Mouse (Mus musculus): ENCODE results near the gene Nol12. TPM values are rescaled to one million over a fixed set of nuclear protein-coding genes. Genes with fewer than 3 reads are reported as not detected.

The Nol12 gene
- polyA plus RNA-seq, 1 experiment from 2014 or later: 47.4 TPM

DNA sequence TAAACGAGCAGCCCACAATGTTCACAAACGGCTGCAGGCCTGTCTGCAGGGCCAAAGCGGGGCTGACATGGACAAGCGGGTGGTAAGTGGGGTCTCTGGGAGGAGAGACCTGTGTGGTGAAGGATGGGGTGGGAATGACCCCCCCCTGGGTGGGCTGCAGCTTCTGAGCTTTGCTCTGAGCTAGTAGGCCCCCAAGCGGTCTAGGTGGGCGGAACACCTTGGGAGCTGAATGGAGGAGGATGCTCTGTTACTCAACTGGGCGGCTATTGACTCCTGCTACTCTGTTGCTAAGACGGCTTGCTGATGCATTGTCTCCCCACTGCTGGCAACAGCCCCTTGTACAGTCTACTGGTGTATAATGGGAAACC, 33.3 kb upstream of the Nol12 start:
- Histone ChIP-seq H3K4me1 (peaks cover 45% of the 10 kb centered on the region), H3K4me2 (peak overlapping the region; percentile 83), H3K4me3 (replicated peaks) (peak overlapping the region; percentile 86), H3K9ac (0 out of 2 replicates have a peak overlapping the region, but pooled peaks have one; percentile 84), H3K27ac (peak overlapping the region; percentile 84), H3K27me3 (replicated peaks) (no peaks in the 10 kb centered on the region), H3K9me3 (no peaks in the 10 kb centered on the region), H3K36me3 (peaks cover 25% of the 10 kb centered on the region)
- WGBS: 38% methylated on average over 8 of the region's 8 CpGs
- ATAC-seq (ENCODE audit: insufficient read depth, low FRiP score, low read depth): no peak

GRCm38 (mm10) chr15:78903243-78903642, 31.5 kb upstream of the Nol12 start:
- peaks cover 40% of the 10 kb centered on the region for H3K36me3 ChIP-seq
- no peaks in the 10 kb centered on the region for H3K9me3 ChIP-seq
- H3K9ac ChIP-seq: no peak overlapping the region
- ATAC-seq (ENCODE audit: insufficient read depth, low FRiP score, low read depth): 0 out of 2 replicates have a peak, but pooled peaks have one; percentile 3
- H3K4me1 ChIP-seq: peaks cover 32% of the 10 kb centered on the region
- 5% methylated on average over 2 of the region's 2 CpGs for WGBS
- no peaks in the 10 kb centered on the region for H3K27me3 ChIP-seq (replicated peaks)
- no peak overlapping the region for H3K4me2 ChIP-seq
- no peak overlapping the region for H3K27ac ChIP-seq
- H3K4me3 ChIP-seq (replicated peaks): no peak overlapping the region

DNA sequence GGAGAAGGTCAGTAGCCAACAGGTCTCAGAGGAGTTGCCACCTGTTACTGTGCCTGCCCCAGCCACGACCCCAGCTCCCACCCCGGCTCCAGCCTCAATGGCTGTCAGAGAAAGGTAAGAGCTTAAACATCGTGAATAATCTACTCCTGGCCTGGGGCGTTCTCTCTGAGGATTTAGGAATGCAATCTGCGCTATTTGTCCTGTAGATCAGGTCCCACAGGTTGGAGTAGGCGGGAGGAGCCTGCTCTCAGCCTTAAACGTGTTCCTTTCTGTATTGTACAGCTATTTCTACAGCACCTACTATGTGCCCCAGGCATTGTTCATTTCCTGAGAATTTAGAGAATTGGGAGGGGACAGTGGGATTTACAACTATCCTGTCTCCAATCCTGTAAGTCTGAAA, 26.3 kb upstream of the Nol12 start:
- Histone ChIP-seq H3K4me1 (peaks cover 3% of the 10 kb centered on the region; the same call in 1 of the 2 replicates), H3K36me3 (peaks cover 52% of the 10 kb centered on the region), H3K27me3 (replicated peaks) (no peaks in the 10 kb centered on the region), H3K9me3 (no peaks in the 10 kb centered on the region), H3K4me3 (replicated peaks) (no peak overlapping the region), H3K9ac (no peak overlapping the region), H3K27ac (no peak overlapping the region), H3K4me2 (no peak overlapping the region)
- no peak for ATAC-seq (ENCODE audit: insufficient read depth, low FRiP score, low read depth)
- 69% methylated on average over 7 of the region's 7 CpGs for WGBS

DNA sequence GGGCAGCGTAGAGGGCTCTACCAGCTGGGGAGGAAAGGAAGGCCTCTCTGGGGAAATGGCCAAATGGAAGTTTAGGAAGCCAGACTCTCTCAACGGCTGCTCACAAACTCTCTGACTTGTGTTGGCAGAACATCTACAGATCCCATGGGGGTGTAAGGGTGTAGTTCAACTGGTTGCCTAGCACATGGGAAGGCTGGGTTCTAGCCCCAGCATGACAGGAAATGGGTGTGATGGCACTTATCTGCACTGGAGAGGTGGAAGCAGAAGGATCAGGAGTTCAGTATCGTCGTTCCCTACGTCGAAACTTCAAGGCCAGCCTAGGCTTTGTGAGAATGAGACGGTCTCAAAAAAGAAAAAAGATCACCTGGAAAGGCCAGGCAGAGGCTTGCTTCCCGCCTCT, 25.8 kb upstream of the Nol12 start:
- H3K9ac ChIP-seq: no peak overlapping the region
- H3K4me1 ChIP-seq: no peaks in the 10 kb centered on the region; the same call in 1 of the 2 replicates
- H3K4me2 ChIP-seq: no peak overlapping the region
- H3K27ac ChIP-seq: no peak overlapping the region
- no peaks in the 10 kb centered on the region for H3K27me3 ChIP-seq (replicated peaks)
- H3K4me3 ChIP-seq (replicated peaks): no peak overlapping the region
- ATAC-seq (ENCODE audit: insufficient read depth, low FRiP score, low read depth): no peak
- H3K9me3 ChIP-seq: no peaks in the 10 kb centered on the region
- 83% methylated on average over 8 of the region's 8 CpGs for WGBS
- peaks cover 51% of the 10 kb centered on the region for H3K36me3 ChIP-seq

- 34% methylated on average over 9 of the region's 9 CpGs for whole genome bisulfite sequencing
- no peak for ATAC-seq (ENCODE audit: insufficient read depth, low FRiP score, low read depth)
These were observed 22.7 kb upstream of the Nol12 start for GRCm38 (mm10) chr15:78912040-78912439.

DNA sequence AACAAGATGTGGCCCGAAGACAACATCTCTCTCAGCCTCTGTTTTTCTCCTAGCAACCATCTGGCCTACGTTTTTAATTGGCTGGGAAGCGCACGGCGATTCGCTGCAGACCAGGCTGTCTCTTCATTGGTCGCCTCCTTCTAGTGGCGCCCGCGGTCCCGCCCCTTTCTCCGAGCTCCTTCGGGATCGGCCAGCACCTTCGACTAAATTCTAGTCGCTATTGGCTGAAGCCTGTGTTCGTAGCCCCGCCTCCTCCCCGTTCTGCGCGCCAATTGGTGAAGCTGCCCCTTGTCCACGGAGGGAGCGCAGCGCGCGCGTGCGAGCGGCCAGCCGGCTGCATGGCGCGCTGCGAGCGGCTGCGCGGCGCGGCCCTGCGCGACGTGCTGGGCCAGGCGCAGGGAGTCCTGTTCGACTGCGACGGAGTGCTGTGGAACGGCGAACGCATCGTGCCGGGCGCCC, 21.1 kb upstream of the Nol12 start, which contains the start of gene Pdxp:
TSS of gene Pdxp (plus strand) at position 288 of the 459 bp plus-strand sequence.
- Histone ChIP-seq H3K36me3 (peaks cover 7% of the 10 kb centered on the region; the same call in 1 of the 2 replicates), H3K27ac (peak within 1 kb of the TSS; percentile 89), H3K4me1 (peaks cover 25% of the 10 kb centered on the region), H3K4me2 (peak within 1 kb of the TSS; percentile 99), H3K4me3 (replicated peaks) (peak within 1 kb of the TSS; percentile 72), H3K9me3 (no peaks in the 10 kb centered on the region), H3K9ac (peak within 1 kb of the TSS; percentile 57), H3K27me3 (replicated peaks) (no peaks in the 10 kb centered on the region)
- peak; percentile 93 for ATAC-seq (ENCODE audit: insufficient read depth, low FRiP score, low read depth)
- under 1% methylated on average over 50 of the region's 51 CpGs for WGBS

More at GRCm38 (mm10) chr15:78912040-78912439, 22.7 kb upstream of the Nol12 start:
- peaks cover 25% of the 10 kb centered on the region for H3K4me1 ChIP-seq
- no peak overlapping the region for H3K27ac ChIP-seq
- no peak overlapping the region for H3K4me3 ChIP-seq (replicated peaks)
- no peak overlapping the region for H3K9ac ChIP-seq
- H3K4me2 ChIP-seq: no peak overlapping the region
- H3K36me3 ChIP-seq: peaks cover 22% of the 10 kb centered on the region
- H3K27me3 ChIP-seq (replicated peaks): no peaks in the 10 kb centered on the region
- no peaks in the 10 kb centered on the region for H3K9me3 ChIP-seq

GRCm38 (mm10) chr15:78914091-78914822, 20.5 kb upstream of the Nol12 start:
- peak overlapping the region; percentile 89 for H3K27ac ChIP-seq

GRCm38 (mm10) chr15:78914823-78915659, 19.7 kb upstream of the Nol12 start:
- H3K9ac ChIP-seq: peak overlapping the region; percentile 57; the same call in 1 of the 2 replicates
- H3K4me2 ChIP-seq: peak overlapping the region; percentile 99
- H3K27ac ChIP-seq: no peak overlapping the region
- no peak for ATAC-seq (ENCODE audit: insufficient read depth, low FRiP score, low read depth)
- no peaks in the 10 kb centered on the region for H3K9me3 ChIP-seq
- H3K4me1 ChIP-seq: peaks cover 25% of the 10 kb centered on the region
- 40% methylated on average over 8 of the region's 8 CpGs for WGBS
- peak overlapping the region; percentile 72 for H3K4me3 ChIP-seq (replicated peaks)
- H3K36me3 ChIP-seq: peaks cover 6% of the 10 kb centered on the region; the same call in 1 of the 2 replicates
- no peaks in the 10 kb centered on the region for H3K27me3 ChIP-seq (replicated peaks)

More at GRCm38 (mm10) chr15:78914091-78914822, 20.5 kb upstream of the Nol12 start:
- WGBS: under 1% methylated on average over 82 of the region's 87 CpGs
- peak overlapping the region; percentile 57 for H3K9ac ChIP-seq
- peaks cover 4% of the 10 kb centered on the region; the same call in 1 of the 2 replicates for H3K36me3 ChIP-seq
- no peaks in the 10 kb centered on the region for H3K9me3 ChIP-seq
- H3K4me3 ChIP-seq (replicated peaks): peak overlapping the region; percentile 72
- peak; percentile 52 for ATAC-seq (ENCODE audit: insufficient read depth, low FRiP score, low read depth)
- peak overlapping the region; percentile 99 for H3K4me2 ChIP-seq
- no peaks in the 10 kb centered on the region for H3K27me3 ChIP-seq (replicated peaks)
- H3K4me1 ChIP-seq: peaks cover 25% of the 10 kb centered on the region

GRCm38 (mm10) chr15:78915660-78916017, 19.1 kb upstream of the Nol12 start:
- H3K27ac ChIP-seq: no peak overlapping the region
- peaks cover 25% of the 10 kb centered on the region for H3K4me1 ChIP-seq
- 0 out of 2 replicates have a peak, but pooled peaks cover 4% of the 10 kb centered on the region for H3K36me3 ChIP-seq
- 7% methylated on average over 8 of the region's 8 CpGs for WGBS
- H3K9me3 ChIP-seq: no peaks in the 10 kb centered on the region
- H3K27me3 ChIP-seq (replicated peaks): no peaks in the 10 kb centered on the region
- peak overlapping the region; percentile 99 for H3K4me2 ChIP-seq
- H3K9ac ChIP-seq: no peak overlapping the region
- ATAC-seq (ENCODE audit: insufficient read depth, low FRiP score, low read depth): no peak
- H3K4me3 ChIP-seq (replicated peaks): peak overlapping the region; percentile 72; the same call in 1 of the 2 replicates

- no peak for ATAC-seq (ENCODE audit: insufficient read depth, low FRiP score, low read depth)
- Histone ChIP-seq H3K9me3 (no peaks in the 10 kb centered on the region), H3K36me3 (0 out of 2 replicates have a peak, but pooled peaks cover 4% of the 10 kb centered on the region), H3K4me3 (replicated peaks) (no peak overlapping the region), H3K9ac (no peak overlapping the region), H3K4me2 (peak overlapping the region; percentile 44), H3K4me1 (peaks cover 25% of the 10 kb centered on the region), H3K27me3 (replicated peaks) (no peaks in the 10 kb centered on the region), H3K27ac (no peak overlapping the region)
- WGBS: 54% methylated on average over 12 of the region's 12 CpGs
These were observed 18.5 kb upstream of the Nol12 start for GRCm38 (mm10) chr15:78916052-78916826.

- 90% methylated on average over 23 of the region's 23 CpGs for WGBS
- Histone ChIP-seq H3K4me3 (replicated peaks) (no peak overlapping the region), H3K4me2 (no peak overlapping the region), H3K9me3 (no peaks in the 10 kb centered on the region), H3K27me3 (replicated peaks) (no peaks in the 10 kb centered on the region), H3K4me1 (peaks cover 25% of the 10 kb centered on the region), H3K27ac (no peak overlapping the region), H3K9ac (no peak overlapping the region), H3K36me3 (0 out of 2 replicates have a peak, but pooled peaks cover 4% of the 10 kb centered on the region)
- ATAC-seq (ENCODE audit: insufficient read depth, low FRiP score, low read depth): no peak
These were observed 16.6 kb upstream of the Nol12 start for GRCm38 (mm10) chr15:78918126-78918525.
